Comparison of ENCODE assay signal across 9 mouse cellular contexts in the genomic region with DNA sequence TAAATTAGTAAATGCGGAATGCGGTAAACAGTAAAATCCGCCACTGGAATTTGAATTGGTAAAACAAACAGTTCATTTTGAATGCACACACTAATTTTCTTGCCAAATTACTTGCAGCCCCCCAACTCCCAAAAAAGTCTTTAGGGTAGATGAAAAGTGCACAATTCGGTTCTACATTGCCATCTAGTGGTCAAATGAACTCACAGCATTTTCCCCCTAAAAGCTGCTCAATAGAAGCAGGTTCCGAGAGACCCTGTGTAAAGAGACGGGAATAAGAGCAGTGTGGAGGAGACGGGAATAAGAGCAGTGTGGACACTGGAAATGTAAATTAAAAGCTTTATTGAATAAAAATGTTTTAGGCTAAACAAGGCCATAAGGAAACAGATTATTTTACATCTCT. TPM values are rescaled to one million over a fixed set of nuclear protein-coding genes. Genes with fewer than 3 reads are reported as not detected.
A peak's percentile ranks its signal among the peaks of the same experiment; 100 is the strongest.
DNase-seq lines count a peak whose midpoint lies in the region; ATAC-seq and TF ChIP-seq lines count a peak whose summit lies in the region.
"Had no signal": no experiment of that assay in that cellular context is flagged by ENCODE, and none has a peak within 500 bp of the region (broad histone marks: within the 10 kb centered on the region; RNA-seq: fewer than 3 reads in every experiment).

No protein-coding gene starts in this region.

- intact Hi-C loops in left cerebral cortex, adult 2 months (cut with DNase I): loop anchor here (2.0 to 10.0 kb wide), 2 partner anchors 181 to 363 kb away; no protein-coding TSS in a partner anchor

- no peak for ATAC-seq in monocyte, adult 5-6 weeks (replicated peaks; ENCODE audit: insufficient number of reproducible peaks, low FRiP score, low TSS enrichment, poor library complexity, severe bottlenecking)
- no peak; the same call in 1 of the 2 replicates for ATAC-seq in megakaryocyte, adult 5-6 weeks (ENCODE audit: poor library complexity, severe bottlenecking)

- H3K4me3 ChIP-seq in left cerebral cortex, adult 2 months: no peak overlapping the region
- H3K4me3 ChIP-seq: limb, embryonic 15.5 days had no signal

- peak; percentile 89 for TF ChIP-seq CTCF in left cerebral cortex, adult 2 months (IDR thresholded peaks at IDR 0.05)

- H3K27ac ChIP-seq in left cerebral cortex, adult 2 months: no peak overlapping the region
- H3K27ac ChIP-seq: limb, embryonic 15.5 days had no signal

- peak; percentile 28 to 56 for DNase-seq in cerebellum, adult 18-20 months
- no peak for DNase-seq in cerebellum, adult 11-12 months
- DNase-seq in left cerebral cortex, adult 2 months (ENCODE audit: extremely low spot score in 1 of 2, low spot score in 2 of 2): no peak
- DNase-seq in left cerebral cortex, adult 11 months (ENCODE audit: low spot score): no peak
- peak; percentile 65 for DNase-seq in ZHBTc4 (ENCODE audit: low read depth, low spot score)
- DNase-seq in kidney, postnatal 36 days: peak; percentile 16 to 23

RNA-seq across cellular contexts. Expression of a gene that starts 5.5 kb away (rescaled TPM):
- total RNA-seq in left cerebral cortex, adult 2 months (2021): 10 to 100 TPM; 32.3 to 34.7 TPM
- total RNA-seq in monocyte, adult 5-6 weeks (2017): 56.2 to 67.9 TPM (median 57.5 TPM) in 3 replicates
- total RNA-seq in megakaryocyte, adult 5-6 weeks (2015): 64.6 and 75.6 TPM in 2 replicates
- total RNA-seq in megakaryocyte, adult 5-6 weeks (2017): 42.3 and 45.3 TPM in 2 replicates

RNA-seq across cellular contexts. Expression of a gene that starts 52.7 kb away (rescaled TPM):
- 100 to 1,000 TPM; 113 to 123 TPM for total RNA-seq in left cerebral cortex, adult 2 months (2021)
- total RNA-seq in monocyte, adult 5-6 weeks (2017): 33.2 to 55.3 TPM (median 34.4 TPM) in 3 replicates
- 67.3 and 78.1 TPM in 2 replicates for total RNA-seq in megakaryocyte, adult 5-6 weeks (2015)
- 15.4 and 25.6 TPM in 2 replicates for total RNA-seq in megakaryocyte, adult 5-6 weeks (2017)

Comparison
In these comparisons a context has a peak if more than half of its experiments do, and no peak if none do; other contexts are left out.
1. DNase-seq: peak in cerebellum, adult 18-20 months (2 of 2), ZHBTc4 (single experiment) and kidney, postnatal 36 days (2 of 2); none in cerebellum, adult 11-12 months (single experiment), left cerebral cortex, adult 2 months (0 of 2) and left cerebral cortex, adult 11 months (single experiment).